22 mouse cellular contexts compared by ENCODE assay signal in the genomic region with DNA sequence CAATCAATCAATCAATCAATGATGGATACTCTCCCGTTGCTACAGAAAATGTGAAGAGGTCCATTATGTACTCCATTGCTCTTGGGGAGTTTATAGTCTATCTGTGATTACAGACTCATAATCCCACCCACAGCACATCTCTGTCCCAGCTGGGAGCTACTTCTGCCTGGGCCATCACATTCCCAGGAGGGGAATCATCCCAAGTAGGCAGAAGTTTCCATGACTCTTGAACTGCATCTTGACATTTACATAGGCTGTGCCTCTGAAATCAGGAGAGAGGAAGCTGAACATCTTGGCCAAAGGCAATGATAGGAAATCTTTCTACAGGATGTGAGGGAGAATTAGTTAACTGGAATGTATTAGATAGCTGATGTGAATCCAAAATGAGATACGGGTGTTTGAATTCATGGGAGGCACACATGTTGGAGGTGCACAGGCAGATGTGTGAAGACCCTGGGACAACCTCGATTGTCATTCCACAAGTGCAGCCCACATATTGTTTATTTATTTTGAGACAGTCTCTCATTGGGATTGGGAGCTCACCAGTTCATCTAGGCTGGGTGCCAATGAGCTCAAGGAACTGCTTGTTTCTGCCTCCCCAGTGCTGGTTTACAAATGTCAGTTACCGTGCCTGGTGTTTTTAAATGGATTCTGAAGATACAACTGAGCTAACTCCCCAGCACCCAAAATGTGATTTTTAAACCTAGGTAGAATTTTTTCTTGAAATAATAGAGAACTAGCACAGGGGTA.
DNase-seq lines count a peak whose midpoint lies in the region; ATAC-seq and TF ChIP-seq lines count a peak whose summit lies in the region.
"Had no signal": no experiment of that assay in that cellular context is flagged by ENCODE, and none has a peak within 500 bp of the region (broad histone marks: within the 10 kb centered on the region; RNA-seq: fewer than 3 reads in every experiment).

No protein-coding gene starts in this region.

- no peaks in the 10 kb centered on the region for H3K79me2 ChIP-seq in heart, adult 2 months (replicated peaks; ENCODE audit: control insufficient read depth, insufficient read depth, low read length)

- H3K4me3 ChIP-seq in heart, adult 2 months = no peak overlapping the region
- H3K4me3 ChIP-seq: erythroblast, embryonic 14.5 days; heart, embryonic 13.5 days; hindbrain, embryonic 15.5 days; kidney, embryonic 15.5 days had no signal

- H3K4me1 ChIP-seq in heart, adult 2 months (ENCODE audit: control insufficient read depth, insufficient read depth, low read length) = peaks cover 28% of the 10 kb centered on the region
- H3K4me1 ChIP-seq: hindbrain, embryonic 15.5 days had no signal

- CTCF ChIA-PET in Patski (lab: Charles Lee) = interaction anchor here (0.6 to 1.8 kb wide), 2 partner anchors 8 to 16 kb away, joined by 3 to 5 read pairs; no protein-coding TSS in a partner anchor

- POLR2A ChIA-PET in Patski (lab: Charles Lee) = interaction anchor here (0.7 to 0.9 kb wide), 3 partner anchors 8 to 41 kb away, joined by 3 to 7 read pairs (median 5); no protein-coding TSS in a partner anchor

- no peak overlapping the region for H3K9ac ChIP-seq in heart, adult 2 months (ENCODE audit: low read depth, low read length)
- H3K9ac ChIP-seq: heart, embryonic 13.5 days; hindbrain, embryonic 15.5 days; kidney, embryonic 15.5 days had no signal

- peak overlapping the region; percentile 56 for H3K27ac ChIP-seq in heart, adult 2 months
- H3K27ac ChIP-seq: heart, embryonic 13.5 days; hindbrain, embryonic 15.5 days; kidney, embryonic 15.5 days; stomach, postnatal 0 days had no signal

- no peak for TF ChIP-seq CTCF in heart, adult 2 months (IDR thresholded peaks at IDR 0.05)
- TF ChIP-seq CTCF in Patski (IDR thresholded peaks at IDR 0.05) = no peak

- peak in 1 of 2 experiments; percentile 31 for DNase-seq in heart, adult 2 months
- DNase-seq in heart, postnatal 14 days = no peak
- peak; percentile 31 for DNase-seq in layer of hippocampus, adult 9-11 months
- DNase-seq in layer of hippocampus, postnatal 36 days = no peak
- DNase-seq in 3134 (ENCODE audit: extremely low read depth, insufficient read length, low spot score) (peak; percentile 22), Patski (ENCODE audit: low read depth, low spot score) (no peak)
- DNase-seq: adrenal gland, postnatal 14 days; cerebellum, adult 18-20 months; kidney, adult 18-20 months; kidney, postnatal 25 days; midbrain, embryonic 14.5 days; right cerebral cortex, postnatal 4 days; thymus, adult 18-20 months; thymus, postnatal 25 days had no signal

- 31% methylated on average over 4 of the region's 4 CpGs for WGBS in heart, adult 2 months

- in situ Hi-C loops in Patski (cut with MboI; ENCODE audit: low pct_unique_long_range_greater_than_20kb) = no loop called here

- TF ChIP-seq POLR2A in heart, adult 2 months (IDR thresholded peaks at IDR 0.05; ENCODE audit: insufficient read depth, low read depth, low read length) = no peak

- TF ChIP-seq EP300 in heart, adult 2 months (IDR thresholded peaks at IDR 0.05; ENCODE audit: insufficient read depth, low read depth, low read length) = no peak

- intact Hi-C loops in heart, adult 2 months (cut with DNase I) = no loop called here
- intact Hi-C loops in heart, postnatal 14 days (cut with DNase I) = no loop called here

- peak; percentile 44 for ATAC-seq in Patski
- no peak for ATAC-seq in cerebellum, adult (ENCODE audit: insufficient number of reproducible peaks, low FRiP score, low TSS enrichment)
- ATAC-seq: forebrain, embryonic 16.5 days had no signal

- H3K36me3 ChIP-seq in heart, adult 2 months (ENCODE audit: control insufficient read depth, insufficient read depth, low read length) = peaks cover 77% of the 10 kb centered on the region

- no peaks in the 10 kb centered on the region for H3K27me3 ChIP-seq in heart, adult 2 months (ENCODE audit: control insufficient read depth, insufficient read depth, low read length)
- no peaks in the 10 kb centered on the region for H3K27me3 ChIP-seq in Patski
- H3K27me3 ChIP-seq: CH12.LX; heart, embryonic 13.5 days; hindbrain, embryonic 15.5 days; kidney, embryonic 15.5 days had no signal

Comparison
In these comparisons a context has a peak if more than half of its experiments do, and no peak if none do; other contexts are left out.
1. DNase-seq: peak in layer of hippocampus, adult 9-11 months (single experiment) and 3134 (single experiment); none in heart, postnatal 14 days (0 of 2), layer of hippocampus, postnatal 36 days (0 of 2) and Patski (single experiment).